Mouse (Mus musculus): ENCODE data around the gene Vps39.

Vps39 gene

DNA sequence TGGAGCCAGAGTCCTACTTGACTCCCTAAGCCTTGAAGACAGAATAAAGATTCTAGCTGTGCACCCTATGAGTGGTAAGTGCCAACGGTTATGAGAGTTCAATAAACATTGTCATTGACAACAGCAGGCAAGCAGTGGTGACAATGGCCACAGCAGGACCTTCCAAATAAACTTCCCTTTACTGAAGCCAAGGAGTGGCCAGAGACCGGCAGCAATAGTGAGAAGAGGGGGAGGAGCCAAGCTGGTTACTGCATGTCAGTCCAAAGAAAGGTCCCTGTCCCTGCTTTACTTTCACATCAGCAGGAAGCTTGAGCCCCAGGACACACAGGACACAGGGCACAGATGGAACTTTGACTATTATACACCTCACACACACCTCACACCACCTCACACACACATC lies 56.8 kb downstream of the Vps39 start:
- DNase-seq = no peak

DNA sequence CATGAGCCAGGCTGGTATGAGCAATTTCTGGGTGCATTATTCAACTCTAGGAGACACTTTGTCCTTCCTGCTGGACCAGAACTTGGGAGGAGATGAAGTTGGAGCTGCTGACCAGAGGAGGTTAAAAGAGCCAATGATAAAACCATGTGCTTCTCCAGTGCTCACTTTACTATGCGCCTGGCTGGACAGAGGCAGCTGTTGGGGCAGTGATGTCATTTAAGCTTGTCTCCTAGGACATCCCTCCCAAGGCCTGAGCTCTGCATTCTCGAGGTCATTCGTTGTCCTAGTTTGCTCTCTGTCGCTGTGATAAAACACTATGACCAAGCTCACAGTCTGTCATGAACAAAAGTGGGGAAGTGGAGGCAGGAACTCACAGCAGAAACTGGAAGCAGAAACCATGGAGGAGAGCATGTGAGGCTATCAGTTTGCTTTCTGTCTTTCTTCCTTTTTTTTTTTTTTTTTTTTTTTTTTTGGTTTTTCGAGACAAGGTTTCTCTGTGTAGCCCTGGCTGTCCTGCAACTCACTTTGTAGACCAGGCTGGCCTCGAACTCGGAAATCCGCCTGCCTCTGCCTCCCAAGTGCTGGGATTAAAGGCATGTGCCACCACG lies 61.4 kb downstream of the Vps39 start:
- no peak for DNase-seq

GRCm38 (mm10) chr2:120288995-120289394 lies 63.9 kb downstream of the Vps39 start, which contains the start of gene Pla2g4d:
TSS of gene Pla2g4d (minus strand) at chr2:120289197.
- DNase-seq = no peak

- DNase-seq = no peak
Measured at GRCm38 (mm10) chr2:120288401-120288800, 64.5 kb downstream of the Vps39 start.

DNA sequence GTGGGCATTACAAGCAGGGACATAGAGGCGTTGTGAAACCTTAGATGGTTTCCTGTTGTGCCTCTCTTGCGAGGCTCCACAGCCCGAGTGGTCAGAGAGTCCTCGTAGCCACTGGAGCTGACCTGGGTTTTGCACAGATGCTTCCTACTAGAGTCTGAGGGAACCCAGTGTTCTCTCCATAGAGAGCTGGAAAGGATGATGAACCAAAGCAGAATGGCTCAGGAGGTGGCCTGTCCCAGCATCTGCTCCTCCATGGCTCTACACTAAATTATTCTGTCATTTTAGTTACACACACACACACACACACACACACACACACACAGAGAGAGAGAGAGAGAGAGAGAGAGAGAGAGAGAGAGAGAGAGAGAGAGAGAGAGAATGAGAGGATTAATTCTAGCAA lies 67.3 kb downstream of the Vps39 start:
- DNase-seq = no peak

DNA sequence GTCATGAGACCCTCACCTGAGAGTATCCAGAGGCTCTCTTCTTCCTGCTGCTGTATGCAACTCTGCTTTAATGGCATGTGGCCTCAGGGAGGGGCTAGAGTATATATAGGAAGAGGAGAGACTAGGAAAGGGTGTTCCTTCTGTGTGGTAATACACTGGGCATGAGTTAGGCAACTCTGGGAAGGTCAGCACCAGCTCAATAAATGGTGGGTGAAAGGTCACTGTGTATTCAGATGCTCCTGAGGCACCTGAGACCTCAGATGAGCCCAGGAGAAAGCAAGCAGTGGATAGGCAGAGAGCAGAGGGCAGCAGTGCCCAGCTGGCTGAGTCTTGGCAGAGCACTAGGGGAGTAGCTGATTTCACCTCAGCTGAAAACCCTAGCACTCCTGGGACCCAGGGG lies 68.2 kb downstream of the Vps39 start:
- no peak for DNase-seq

- DNase-seq = no peak
Measured at GRCm38 (mm10) chr2:120284094-120284493, 68.8 kb downstream of the Vps39 start.

GRCm38 (mm10) chr2:120283550-120283949 lies 69.4 kb downstream of the Vps39 start:
- no peak for DNase-seq

- no peak for DNase-seq
Measured at GRCm38 (mm10) chr2:120281221-120281620, 71.7 kb downstream of the Vps39 start.

DNA sequence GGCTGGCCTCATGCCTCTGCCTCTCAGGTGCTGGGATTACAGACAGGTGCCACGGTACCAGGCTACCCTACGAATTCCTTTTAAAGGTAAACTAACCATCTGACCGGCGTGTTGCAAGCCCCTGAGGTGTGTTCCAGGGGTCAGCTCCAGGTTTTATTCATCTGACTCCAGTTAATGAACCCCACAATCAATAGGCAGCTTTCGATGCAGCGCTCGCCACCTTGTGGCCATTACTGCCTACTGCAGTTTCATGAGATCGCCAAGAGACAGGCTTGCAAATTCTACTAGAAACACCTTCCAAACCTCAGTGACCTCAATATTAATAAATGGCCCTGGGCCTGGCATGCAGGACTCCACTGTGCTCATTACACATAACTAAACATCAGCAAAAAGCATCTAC lies 73.0 kb downstream of the Vps39 start:
- DNase-seq = peak; percentile 28 to 46

DNA sequence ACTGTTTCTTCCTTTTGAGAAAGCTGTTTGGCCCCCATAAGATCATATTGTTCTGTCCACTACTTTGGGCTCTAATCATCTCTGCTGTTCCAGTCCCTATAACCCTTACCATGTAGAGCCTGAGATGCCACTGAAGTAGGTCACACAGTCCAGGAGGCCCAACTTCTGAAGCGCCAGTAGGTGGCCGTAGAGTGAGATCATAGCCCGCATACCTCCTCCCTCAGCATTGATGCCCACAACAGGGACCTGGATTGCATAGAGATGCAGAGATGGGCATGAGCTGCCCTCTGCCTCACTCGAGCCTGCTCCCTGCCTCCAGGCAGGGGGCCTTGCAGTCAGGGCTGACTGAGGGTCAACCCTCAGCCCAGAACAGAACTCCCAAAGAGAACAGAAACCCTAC lies 76.0 kb downstream of the Vps39 start:
- no peak for DNase-seq

DNA sequence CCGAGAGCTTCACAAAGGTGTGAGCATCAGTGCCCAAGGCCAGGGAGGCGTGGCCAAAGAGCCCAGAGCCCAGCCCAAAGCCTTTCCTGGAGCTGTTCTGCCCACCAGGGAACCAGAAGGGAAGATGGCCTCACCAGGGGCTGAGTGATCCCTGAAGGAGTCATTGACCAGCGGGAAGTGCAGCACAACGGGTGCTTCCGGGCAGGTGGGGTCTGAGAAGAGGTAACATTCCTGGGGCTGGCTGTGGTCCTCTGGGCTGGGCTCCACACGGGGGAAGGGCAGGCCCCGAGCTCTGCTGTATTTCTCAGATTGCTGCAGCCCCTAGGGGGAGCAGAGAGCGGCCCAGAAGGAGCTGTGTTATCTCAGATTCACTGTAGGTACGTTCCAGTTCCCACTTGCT lies 84.3 kb downstream of the Vps39 start:
- peak in 1 of 2 experiments; percentile 7 for DNase-seq

All from thymus, postnatal 36 days (tissue).